Mouse (Mus musculus) CD8-positive naive resting alpha-beta T cell, adult 57 days (primary cell): ENCODE measurements around the gene Mlxip. TPM values are rescaled to one million over a fixed set of nuclear protein-coding genes. Genes with fewer than 3 reads are reported as not detected.

Experiments used
- total RNA-seq: library from RNA; stranded (reverse); gene quantifications from one replicate; pipeline ENCODE4 v1.2.4, GENCODE M21; 2023

Mlxip gene
- 78.8 TPM for total RNA-seq

GRCm38 (mm10) chr5:123394303-123394956 is at the start of gene Mlxip:
TSS of gene Mlxip (plus strand) at chr5:123394798.

GRCm38 (mm10) chr5:123489112-123489785 is 94.7 kb downstream of the Mlxip start, which contains the start of the genes Lrrc43 and Il31:
TSS of gene Lrrc43 (plus strand) at chr5:123489305.
TSS of gene Il31 (minus strand) at chr5:123489489.

Other genes with a start within 250 kb of the Mlxip start
- gene Psmd9, start 225.4 kb upstream of the Mlxip start, total RNA-seq = 25.1 TPM
- not detected for gene Hpd, start 212.1 kb upstream of the Mlxip start, total RNA-seq
- gene Wdr66, start 142.7 kb upstream of the Mlxip start, total RNA-seq = 3.1 TPM
- gene Bcl7a, start 51.0 kb upstream of the Mlxip start, total RNA-seq = 21.9 TPM
- not detected for gene Lrrc43, start 94.5 kb downstream of the Mlxip start, total RNA-seq
- gene Il31, start 94.7 kb downstream of the Mlxip start, total RNA-seq = not detected
- gene B3gnt4, start 115.7 kb downstream of the Mlxip start, total RNA-seq = not detected
- gene Diablo, start 129.4 kb downstream of the Mlxip start, total RNA-seq = 60.0 TPM
- gene Gm49027, start 130.7 kb downstream of the Mlxip start, total RNA-seq = 7.7 TPM
- 56.1 TPM for gene Vps33a, start 178.2 kb downstream of the Mlxip start, total RNA-seq